10 mouse cellular contexts compared by ENCODE assay signal in genomic region chr10:100127837-100128743, GRCm38 (mm10).
DNase-seq lines count a peak whose midpoint lies in the region; ATAC-seq lines count a peak whose summit lies in the region.
"Had no signal": no experiment of that assay in that cellular context is flagged by ENCODE, and none has a peak within 500 bp of the region (broad histone marks: within the 10 kb centered on the region; RNA-seq: fewer than 3 reads in every experiment).

No protein-coding gene starts in this region.

- no peaks in the 10 kb centered on the region for H3K27me3 ChIP-seq in forebrain, embryonic 15.5 days
- H3K27me3 ChIP-seq: limb, embryonic 12.5 days had no signal

- H3K4me1 ChIP-seq in forebrain, embryonic 15.5 days, result peaks cover 9% of the 10 kb centered on the region
- H3K4me1 ChIP-seq: limb, embryonic 12.5 days had no signal

- H3K4me3 ChIP-seq in forebrain, embryonic 15.5 days, result peak overlapping the region; percentile 22
- H3K4me3 ChIP-seq: limb, embryonic 12.5 days had no signal

- 8% methylated on average over 23 of the region's 23 CpGs for WGBS in forebrain, embryonic 15.5 days

- H3K9me3 ChIP-seq in forebrain, embryonic 15.5 days, result no peaks in the 10 kb centered on the region
- H3K9me3 ChIP-seq: limb, embryonic 12.5 days had no signal

- intact Hi-C loops in left cerebral cortex, postnatal 4 days (cut with DNase I), result no loop called here
- intact Hi-C loops in left cerebral cortex, postnatal 25 days (cut with DNase I), result no loop called here

- H3K36me3 ChIP-seq in forebrain, embryonic 15.5 days, result no peaks in the 10 kb centered on the region
- H3K36me3 ChIP-seq: limb, embryonic 12.5 days had no signal

- H3K9ac ChIP-seq in forebrain, embryonic 15.5 days (replicated peaks), result no peak overlapping the region
- H3K9ac ChIP-seq: limb, embryonic 12.5 days had no signal

- ATAC-seq in forebrain, embryonic 15.5 days (replicated peaks), result peak; percentile 90

- H3K4me2 ChIP-seq in forebrain, embryonic 15.5 days (replicated peaks), result peak overlapping the region; percentile 41
- H3K4me2 ChIP-seq: limb, embryonic 12.5 days had no signal

- 0 out of 2 replicates have a peak overlapping the region, but pooled peaks have one; percentile 46 for H3K27ac ChIP-seq in forebrain, embryonic 15.5 days (replicated peaks)
- H3K27ac ChIP-seq: limb, embryonic 12.5 days had no signal

- peak; percentile 24 for DNase-seq in left cerebral cortex, postnatal 4 days
- no peak for DNase-seq in left cerebral cortex, postnatal 25 days (ENCODE audit: low spot score in 2 of 2)
- peak; percentile 44 for DNase-seq in lung, postnatal 36 days
- DNase-seq in retina, embryonic 14.5 days (ENCODE audit: low spot score), result peak; percentile 78
- no peak for DNase-seq in layer of hippocampus, adult 8-10 months (ENCODE audit: low spot score in 2 of 2)
- DNase-seq in thymus, adult 18-20 months, result no peak
- DNase-seq in spleen, postnatal 10 days (ENCODE audit: low spot score in 2 of 2), result no peak
- DNase-seq: kidney, adult 18-20 months had no signal

Comparison
In these comparisons a context has a peak if more than half of its experiments do, and no peak if none do; other contexts are left out.
1. DNase-seq: peak in left cerebral cortex, postnatal 4 days (single experiment), lung, postnatal 36 days (single experiment) and retina, embryonic 14.5 days (single experiment); none in left cerebral cortex, postnatal 25 days (0 of 2), layer of hippocampus, adult 8-10 months (0 of 2), thymus, adult 18-20 months (0 of 2) and spleen, postnatal 10 days (0 of 2).